Mouse (Mus musculus) small intestine, adult 2 months (tissue): Measurements from ENCODE around the gene Ccdc27. TPM values are rescaled to one million over a fixed set of nuclear protein-coding genes. Genes with fewer than 3 reads are reported as not detected.

Source experiments
- H3K27ac ChIP-seq: fragments of 200-500 bp; 2 replicates; pipeline ENCODE4 v1.5.1; 2012; ENCODE audit warnings: low read depth, low read length, control low read depth, inconsistent platforms; ENCODE audit not compliant: insufficient read depth
- H3K27me3 ChIP-seq: fragments of 200-500 bp; 2 replicates; pipeline ENCODE4 v1.6.1; 2012; ENCODE audit warnings: mild to moderate bottlenecking, moderate library complexity, low read length, inconsistent platforms; ENCODE audit not compliant: control insufficient read depth, insufficient read depth
- H3K36me3 ChIP-seq: fragments of 200-500 bp; 2 replicates; pipeline ENCODE4 v1.6.1; 2012; ENCODE audit warnings: mild to moderate bottlenecking, low read length, control low read depth, inconsistent platforms; ENCODE audit not compliant: control insufficient read depth, insufficient read depth
- H3K4me1 ChIP-seq: fragments of 200-500 bp; 2 replicates; pipeline ENCODE4 v1.6.1; 2012; ENCODE audit warnings: low read length, inconsistent platforms, mixed read lengths; ENCODE audit not compliant: control insufficient read depth, insufficient read depth, insufficient read length
- H3K4me3 ChIP-seq: fragments of 200-500 bp; 2 replicates; pipeline ENCODE4 v1.5.1; 2012; ENCODE audit warnings: low read depth, mild to moderate bottlenecking, control low read depth, inconsistent platforms, low read length, moderate library complexity
- CTCF ChIP-seq: fragments of 200-500 bp; IDR thresholded peaks from 2 replicates; pipeline ENCODE4 v1.5.1; 2012; ENCODE audit warnings: low read depth, mild to moderate bottlenecking, control low read depth, inconsistent platforms, low read length, moderate library complexity, mixed read lengths; ENCODE audit not compliant: insufficient replicate concordance, insufficient read length; ENCODE audit errors: extremely low read depth
- POLR2A ChIP-seq: fragments of 200-500 bp; IDR thresholded peaks from 2 replicates; pipeline ENCODE4 v1.6.1; 2012; ENCODE audit warnings: low read depth, mild to moderate bottlenecking, control low read depth, inconsistent platforms, low read length, moderate library complexity
- WGBS: fragments of 180-500 bp; shearing (Covaris S2); methylation state at CpG from one replicate; pipeline ENCODE4 v1.1.7; 2018; 5-methylcytosine and 5-hydroxymethylcytosine counted together
- polyA plus RNA-seq: library from polyadenylated mRNA; depleted of rRNA; stranded (reverse); fragments of >200 nt; gene quantifications from 2 replicates; pipeline ENCODE4 v1.2.3, GENCODE M21; 2012; rRNA removed

The Ccdc27 gene
- polyA plus RNA-seq: not detected in 2 replicates

DNA sequence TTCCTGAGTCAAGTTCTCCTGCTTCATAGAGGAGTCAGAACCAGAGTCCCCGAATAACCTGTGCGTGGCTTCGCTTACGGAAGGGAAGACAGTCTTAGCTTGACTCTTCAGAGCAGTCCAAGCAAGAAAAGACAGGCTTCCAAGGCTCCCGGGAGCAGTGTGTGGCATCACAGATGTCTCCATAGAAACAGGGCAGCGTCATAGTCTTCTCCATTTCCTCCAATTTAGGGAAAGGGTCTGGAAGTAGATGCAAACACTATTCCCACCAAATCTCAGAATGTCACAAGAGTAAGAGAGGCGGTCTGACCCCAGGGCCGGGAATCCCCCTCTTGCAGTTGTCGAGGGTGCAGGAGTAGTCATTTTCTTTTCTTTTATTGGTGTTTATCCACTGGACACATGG, at the start of gene Ccdc27:
Ccdc27 (minus strand) TSS at position 101 of the 400 bp plus-strand sequence.
- Histone ChIP-seq H3K4me3 (no peak within 1 kb of the TSS), H3K27ac (no peak within 1 kb of the TSS), H3K4me1 (no peaks in the 10 kb centered on the region), H3K27me3 (0 out of 2 replicates have a peak, but pooled peaks cover 2% of the 10 kb centered on the region), H3K36me3 (no peaks in the 10 kb centered on the region)
- TF ChIP-seq CTCF: no peak
- TF ChIP-seq POLR2A: no peak
- 82% methylated on average over 9 of the region's 9 CpGs for WGBS

DNA sequence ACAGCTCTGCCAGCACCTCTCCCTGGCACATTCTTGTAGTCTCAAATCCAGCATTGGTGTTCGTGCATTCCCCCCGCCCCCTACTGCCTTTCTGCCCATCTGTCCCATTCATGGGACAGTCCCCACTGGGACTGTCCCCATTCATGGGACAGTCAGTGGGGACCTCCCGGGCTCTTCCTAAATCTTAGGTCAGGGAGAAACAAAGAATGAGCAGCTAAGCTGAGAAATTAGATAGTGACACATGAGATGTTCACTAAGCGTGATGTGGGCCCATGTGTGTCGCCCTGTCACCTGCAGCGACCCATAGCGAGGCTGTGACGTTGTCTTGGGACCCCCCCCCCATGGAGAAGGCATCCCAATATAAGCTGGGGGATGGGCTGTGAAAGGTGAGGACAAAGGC, 48.9 kb upstream of the Ccdc27 start:
- H3K36me3 ChIP-seq: no peaks in the 10 kb centered on the region
- no peak for TF ChIP-seq POLR2A
- TF ChIP-seq CTCF: no peak

GRCm38 (mm10) chr4:154089205-154089604, 46.7 kb upstream of the Ccdc27 start:
- no peak for TF ChIP-seq POLR2A
- peak; percentile 32; the same call in 1 of the 2 replicates for TF ChIP-seq CTCF
- H3K27me3 ChIP-seq: no peaks in the 10 kb centered on the region
- H3K27ac ChIP-seq: no peak overlapping the region
- 51% methylated on average over 5 of the region's 5 CpGs for WGBS
- H3K4me3 ChIP-seq: no peak overlapping the region
- H3K36me3 ChIP-seq: no peaks in the 10 kb centered on the region
- no peaks in the 10 kb centered on the region for H3K4me1 ChIP-seq

More for the DNA sequence above, 48.9 kb upstream of the Ccdc27 start:
- H3K27me3 ChIP-seq: no peaks in the 10 kb centered on the region
- no peak overlapping the region for H3K27ac ChIP-seq
- no peak overlapping the region for H3K4me3 ChIP-seq
- no peaks in the 10 kb centered on the region for H3K4me1 ChIP-seq
- 66% methylated on average over 8 of the region's 8 CpGs for WGBS

- Histone ChIP-seq H3K27me3 (no peaks in the 10 kb centered on the region), H3K36me3 (no peaks in the 10 kb centered on the region), H3K4me1 (no peaks in the 10 kb centered on the region), H3K4me3 (no peak overlapping the region), H3K27ac (no peak overlapping the region)
- no peak for TF ChIP-seq POLR2A
- no peak for TF ChIP-seq CTCF
- WGBS: 78% methylated on average over 8 of the region's 8 CpGs
Observed at GRCm38 (mm10) chr4:154086436-154086835, 44.0 kb upstream of the Ccdc27 start.

GRCm38 (mm10) chr4:154085856-154086255, 43.4 kb upstream of the Ccdc27 start:
- no peak overlapping the region for H3K27ac ChIP-seq
- H3K4me1 ChIP-seq: no peaks in the 10 kb centered on the region
- H3K4me3 ChIP-seq: no peak overlapping the region
- WGBS: 70% methylated on average over 3 of the region's 3 CpGs
- no peaks in the 10 kb centered on the region for H3K27me3 ChIP-seq
- H3K36me3 ChIP-seq: no peaks in the 10 kb centered on the region
- no peak for TF ChIP-seq CTCF
- no peak for TF ChIP-seq POLR2A

DNA sequence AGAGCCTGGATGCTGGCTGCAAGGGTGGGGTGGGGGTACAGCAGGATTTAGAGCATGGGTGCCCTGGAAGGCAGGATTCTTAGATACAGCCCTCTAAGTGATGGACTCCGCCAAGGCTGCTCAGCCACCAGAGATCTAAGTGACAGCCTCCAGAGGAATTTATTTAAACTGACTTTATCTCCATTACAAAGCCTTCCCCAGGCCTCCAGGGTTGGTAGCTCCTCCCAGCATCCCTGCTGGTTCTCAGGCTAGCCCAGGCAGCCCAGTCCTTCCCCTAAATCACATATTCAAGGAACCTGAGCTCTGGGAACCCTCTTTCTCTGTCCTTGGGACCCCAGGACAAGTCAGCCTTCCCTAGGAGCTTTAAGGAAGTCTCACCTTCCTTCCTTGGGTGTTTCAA, 39.5 kb upstream of the Ccdc27 start:
- Histone ChIP-seq H3K27me3 (no peaks in the 10 kb centered on the region), H3K4me3 (no peak overlapping the region), H3K36me3 (no peaks in the 10 kb centered on the region), H3K27ac (no peak overlapping the region), H3K4me1 (no peaks in the 10 kb centered on the region)
- WGBS: 29% methylated on average over 1 of the region's 1 CpGs
- TF ChIP-seq POLR2A: no peak
- TF ChIP-seq CTCF: no peak

- WGBS: 4% methylated on average over 13 of the region's 13 CpGs
- Histone ChIP-seq H3K4me1 (no peaks in the 10 kb centered on the region), H3K36me3 (no peaks in the 10 kb centered on the region), H3K4me3 (no peak overlapping the region), H3K27me3 (no peaks in the 10 kb centered on the region), H3K27ac (no peak overlapping the region)
- no peak for TF ChIP-seq CTCF
- TF ChIP-seq POLR2A: no peak
Observed at GRCm38 (mm10) chr4:154081021-154081420, 38.5 kb upstream of the Ccdc27 start.
